Mouse (Mus musculus): ENCODE measurements around the gene AU022252. TPM values are rescaled to one million over a fixed set of nuclear protein-coding genes. Genes with fewer than 3 reads are reported as not detected.
"Not testable (repeated sequence)": the region's sequence is repeated elsewhere in the genome, so short reads cannot be mapped to it uniquely, and the experiment has no call there.

The AU022252 gene
- total RNA-seq (2021): 10 to 100 TPM; 27.8 to 29.7 TPM
- long read RNA-seq, experiment 1, full-length matches to known transcripts: 4 of 7 reads
- long read RNA-seq, experiment 1, partial matches to known transcripts: 0 of 7 reads
- long read RNA-seq, experiment 1, other reads (novel, unspliced or antisense): 3 of 7 reads
- long read RNA-seq, experiment 2, full-length matches to known transcripts: 10 of 15 reads
- long read RNA-seq, experiment 2, partial matches to known transcripts: 0 of 15 reads
- long read RNA-seq, experiment 2, other reads (novel, unspliced or antisense): 5 of 15 reads

DNA sequence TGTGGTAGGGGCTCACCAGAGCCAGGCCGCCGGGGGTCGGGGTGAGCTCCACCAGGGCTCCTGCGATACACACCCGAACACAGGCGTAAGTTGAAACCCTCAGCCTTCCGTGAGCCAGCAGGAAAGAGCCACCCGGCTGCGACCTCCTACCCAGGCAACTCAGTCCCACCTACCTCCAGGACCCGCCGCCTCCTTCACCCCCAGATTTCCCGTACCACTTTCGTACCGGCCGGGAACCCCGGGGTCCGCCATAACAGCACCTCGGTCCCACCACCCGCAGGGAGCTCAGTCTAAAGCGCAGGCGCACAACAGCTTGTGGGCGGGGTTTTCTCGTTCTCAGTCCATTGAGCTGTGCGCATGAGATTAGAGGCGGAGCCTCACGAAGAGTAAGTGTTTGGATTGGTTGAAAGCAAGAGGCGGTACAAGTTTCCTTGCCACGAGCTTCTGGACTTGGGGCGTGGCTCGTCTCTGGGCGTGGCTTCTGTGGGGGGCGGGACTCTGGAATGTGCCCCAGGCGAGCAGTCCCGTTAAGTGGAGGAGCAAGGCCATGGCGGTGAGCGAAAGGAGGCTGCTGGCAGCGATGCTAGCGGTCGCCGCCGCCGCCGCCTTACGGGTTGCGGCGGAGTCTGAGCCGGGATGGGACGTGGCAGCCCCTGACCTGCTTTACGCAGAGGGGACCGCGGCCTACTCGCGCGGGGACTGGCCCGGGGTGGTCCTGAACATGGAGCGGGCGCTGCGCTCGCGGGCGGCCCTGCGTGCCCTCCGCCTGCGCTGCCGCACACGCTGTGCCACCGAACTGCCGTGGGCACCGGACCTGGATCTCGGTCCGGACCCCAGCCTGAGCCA lies at the start of gene AU022252, which contains the start of gene P3h1:
Gene AU022252, minus strand, starts transcription at position 303 of the 846 bp plus-strand sequence.
Gene P3h1, plus strand, starts transcription at position 506 of the 846 bp plus-strand sequence.
- Histone ChIP-seq H3K4me3 (peak within 1 kb of the TSS; percentile 99), H3K27ac (peak within 1 kb of the TSS; percentile 93)
- intact Hi-C loops (cut with DNase I): loop anchor here (5.0 to 10.0 kb wide), 2 partner anchors 305 to 902 kb away; partner anchors contain the start of genes Foxj3 and Frg2f1
- no peak for TF ChIP-seq CTCF (IDR thresholded peaks at IDR 0.05)
- peak; percentile 99 for DNase-seq

DNA sequence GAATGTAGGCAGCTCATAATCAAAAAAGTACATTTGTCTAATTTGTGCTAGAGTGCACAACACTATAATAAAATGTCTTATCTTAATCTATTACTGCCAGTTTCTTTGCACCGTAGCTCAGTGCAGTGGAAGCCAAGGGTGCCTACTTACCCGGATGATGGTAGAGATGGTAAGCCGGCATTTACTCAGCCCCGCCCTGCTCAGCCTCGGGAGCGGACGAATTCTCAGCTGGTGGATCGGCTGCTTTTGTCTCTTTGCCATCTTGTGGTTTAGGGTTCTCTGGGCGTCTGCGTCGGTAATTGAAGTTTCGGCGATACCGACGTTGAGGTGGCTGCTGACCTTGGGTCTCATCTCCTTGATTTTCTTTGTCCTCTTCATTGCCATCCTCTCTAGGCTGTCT lies 46.3 kb upstream of the AU022252 start:
- H3K27ac ChIP-seq; H3K4me3 ChIP-seq; DNase-seq; intact Hi-C loops (cut with DNase I): not testable (repeated sequence)

DNA sequence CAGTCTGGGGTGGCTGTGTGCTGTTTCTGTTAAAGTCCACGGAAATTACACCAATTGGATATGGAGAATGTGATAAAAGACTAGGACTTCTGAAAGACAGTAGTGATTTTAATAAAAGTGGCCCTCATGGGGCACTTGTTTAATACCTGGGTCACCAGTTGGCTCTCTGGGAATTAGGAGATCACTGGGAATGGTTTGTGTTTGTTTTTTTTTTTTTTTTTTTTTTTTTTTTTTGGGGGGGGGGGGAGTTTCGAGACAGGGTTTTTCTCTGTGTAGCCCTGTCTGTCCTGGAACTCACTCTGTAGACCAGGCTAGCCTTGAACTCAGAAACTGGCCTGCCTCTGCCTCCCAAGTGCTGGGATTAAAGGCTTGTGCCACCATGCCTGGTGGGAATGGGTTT lies 43.2 kb upstream of the AU022252 start:
- peak overlapping the region; percentile 87 for H3K27ac ChIP-seq
- TF ChIP-seq CTCF (IDR thresholded peaks at IDR 0.05): no peak
- intact Hi-C loops (cut with DNase I): no loop called here
- H3K4me3 ChIP-seq: peak overlapping the region; percentile 24; the same call in 1 of the 2 replicates
- no peak for DNase-seq

DNA sequence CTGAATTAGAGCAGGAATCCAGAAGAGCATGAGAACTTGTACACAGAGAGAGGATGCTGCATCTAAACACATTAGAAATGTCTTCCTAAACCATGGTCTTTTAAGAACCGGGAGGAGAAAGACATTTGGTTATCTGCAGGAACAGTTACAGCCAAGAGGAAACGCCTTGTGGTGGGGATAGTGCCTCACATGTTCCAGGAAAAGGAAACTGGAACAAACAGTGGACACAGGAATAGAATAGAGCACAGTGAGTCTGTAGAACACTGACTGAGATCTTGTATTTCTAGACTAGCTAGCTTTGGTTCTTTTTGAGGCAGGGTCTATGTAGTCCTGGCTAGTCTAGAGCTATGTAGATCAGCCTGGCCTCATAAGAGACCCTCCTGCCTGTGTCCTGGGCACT lies 42.7 kb upstream of the AU022252 start:
- intact Hi-C loops (cut with DNase I): no loop called here
- H3K4me3 ChIP-seq: peak overlapping the region; percentile 32; the same call in 1 of the 2 replicates
- peak; percentile 8; the same call in 1 of the 2 replicates for TF ChIP-seq CTCF (IDR thresholded peaks at IDR 0.05)
- H3K27ac ChIP-seq: peak overlapping the region; percentile 87
- DNase-seq: no peak

DNA sequence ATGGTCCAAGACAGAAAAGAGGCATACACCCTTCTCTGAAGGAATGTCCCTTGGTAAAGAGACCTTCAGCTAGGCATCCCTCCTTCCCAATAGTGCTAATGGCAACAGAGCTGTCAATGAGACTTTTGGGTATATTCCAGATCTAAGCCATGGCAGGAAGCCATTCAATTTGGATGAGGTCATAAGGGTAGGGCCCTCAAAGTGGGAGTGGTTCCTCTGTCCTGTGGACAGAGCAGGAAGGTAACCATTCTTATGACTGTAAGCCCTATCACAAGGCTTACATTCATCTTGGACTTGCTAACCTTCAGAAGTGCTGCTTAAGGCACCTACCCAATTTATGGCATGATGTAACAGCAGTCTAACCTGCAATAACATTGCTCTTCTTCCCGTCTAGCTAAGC lies 42.1 kb upstream of the AU022252 start:
- intact Hi-C loops (cut with DNase I): no loop called here
- no peak for TF ChIP-seq CTCF (IDR thresholded peaks at IDR 0.05)
- no peak for DNase-seq

DNA sequence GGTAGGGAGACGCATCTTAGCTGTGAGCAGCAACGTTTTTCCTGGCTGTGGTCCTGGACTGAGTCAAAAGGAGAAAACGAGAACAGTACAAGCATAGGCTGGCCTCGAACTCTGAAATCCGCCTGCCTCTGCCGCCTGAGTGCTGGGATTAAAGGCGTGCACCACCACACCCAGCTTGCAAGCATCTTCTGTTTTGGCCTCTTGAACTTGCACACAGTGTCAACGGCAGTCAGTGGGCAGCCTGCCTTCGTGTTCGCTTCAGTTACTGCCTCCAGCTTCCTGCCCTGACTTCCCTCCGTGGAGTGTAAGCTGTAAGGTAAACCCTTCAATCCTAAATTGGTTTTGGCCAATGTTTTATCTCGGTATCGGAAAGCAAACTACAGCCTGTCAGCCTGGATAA lies 34.1 kb upstream of the AU022252 start:
- DNase-seq: no peak
- no peak for TF ChIP-seq CTCF (IDR thresholded peaks at IDR 0.05)
- intact Hi-C loops (cut with DNase I): no loop called here
- H3K27ac ChIP-seq: peak overlapping the region; percentile 31; the same call in 1 of the 2 replicates
- no peak overlapping the region for H3K4me3 ChIP-seq

More for the DNA sequence above, 42.1 kb upstream of the AU022252 start:
- Histone ChIP-seq H3K27ac (peak overlapping the region; percentile 87), H3K4me3 (peak overlapping the region; percentile 32; the same call in 1 of the 2 replicates)

DNA sequence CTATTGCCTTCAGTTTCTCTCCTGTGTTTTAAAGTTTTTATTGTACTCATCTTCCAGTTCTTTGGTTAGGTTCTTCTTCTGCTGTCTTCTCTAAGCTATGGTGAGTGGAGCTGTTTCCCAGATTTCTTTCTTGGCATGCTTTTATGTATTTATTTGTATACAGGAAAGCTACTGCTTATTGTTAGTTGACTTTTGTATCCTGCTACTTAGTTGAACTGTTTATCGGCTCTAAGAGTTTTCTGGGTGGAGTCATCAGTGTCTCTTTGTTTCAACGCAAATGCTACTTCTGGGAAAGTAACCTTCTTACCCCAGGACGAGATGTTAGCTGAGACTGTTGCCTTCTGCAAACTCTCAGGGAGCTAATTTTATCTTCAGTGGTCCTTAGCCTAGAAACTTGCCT lies 30.9 kb upstream of the AU022252 start:
- Histone ChIP-seq H3K27ac (peak overlapping the region; percentile 80), H3K4me3 (no peak overlapping the region)
- TF ChIP-seq CTCF (IDR thresholded peaks at IDR 0.05): no peak
- DNase-seq: no peak
- intact Hi-C loops (cut with DNase I): no loop called here

DNA sequence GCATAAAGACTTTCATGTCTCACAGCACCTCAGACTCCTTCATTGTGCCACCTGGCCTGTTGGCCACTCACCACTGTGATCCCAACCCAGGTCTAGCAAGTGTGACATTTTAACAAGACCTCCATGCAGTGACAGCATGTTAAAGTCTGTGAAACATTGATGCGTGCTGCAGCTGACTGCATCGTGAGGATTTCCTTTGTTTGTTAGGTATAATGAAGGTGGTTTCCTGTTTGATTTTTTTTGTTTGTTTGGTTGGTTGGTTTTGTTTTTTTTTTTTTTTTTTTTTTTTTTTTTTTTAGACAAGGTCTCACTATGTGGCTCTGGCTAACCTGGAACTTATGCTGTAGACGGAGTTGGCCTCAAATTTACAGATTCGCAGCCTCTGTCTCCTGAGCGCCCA lies 30.0 kb upstream of the AU022252 start:
- Histone ChIP-seq H3K27ac (peak overlapping the region; percentile 80), H3K4me3 (no peak overlapping the region)
- TF ChIP-seq CTCF (IDR thresholded peaks at IDR 0.05): no peak
- intact Hi-C loops (cut with DNase I): no loop called here
- DNase-seq: no peak

DNA sequence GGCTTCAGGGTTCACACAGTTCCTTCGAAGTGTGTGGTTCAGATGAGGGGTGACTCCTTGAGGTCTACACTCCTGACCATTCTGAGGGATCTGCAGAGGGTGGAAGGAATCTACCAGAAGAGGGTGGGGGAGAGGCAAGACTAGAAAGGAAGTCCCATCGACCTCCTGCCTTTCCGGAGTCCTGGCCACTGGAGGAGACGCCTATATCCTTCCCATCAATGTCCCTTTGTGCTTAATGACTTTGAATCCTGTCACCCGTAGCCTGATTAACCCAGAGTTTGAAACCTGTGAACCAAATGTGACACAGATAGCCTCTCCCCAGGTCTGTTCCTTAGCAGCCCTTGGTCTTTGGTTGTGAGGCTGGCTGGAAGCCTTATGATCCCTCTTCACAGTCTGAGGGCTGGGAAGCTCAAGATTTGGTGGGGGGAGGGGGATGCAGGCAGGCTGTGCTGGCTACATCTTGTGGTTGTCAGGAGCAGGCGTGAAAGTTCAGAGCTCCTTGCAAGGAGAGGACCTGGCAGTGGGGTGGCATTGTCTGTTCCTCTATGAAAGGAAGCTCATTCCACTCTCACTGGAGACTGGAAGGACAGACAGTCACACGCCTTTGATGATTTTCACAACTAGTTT lies 28.7 kb upstream of the AU022252 start:
- no peak for DNase-seq
- Histone ChIP-seq H3K27ac (peak overlapping the region; percentile 80), H3K4me3 (no peak overlapping the region)
- intact Hi-C loops (cut with DNase I): no loop called here
- TF ChIP-seq CTCF (IDR thresholded peaks at IDR 0.05): no peak

DNA sequence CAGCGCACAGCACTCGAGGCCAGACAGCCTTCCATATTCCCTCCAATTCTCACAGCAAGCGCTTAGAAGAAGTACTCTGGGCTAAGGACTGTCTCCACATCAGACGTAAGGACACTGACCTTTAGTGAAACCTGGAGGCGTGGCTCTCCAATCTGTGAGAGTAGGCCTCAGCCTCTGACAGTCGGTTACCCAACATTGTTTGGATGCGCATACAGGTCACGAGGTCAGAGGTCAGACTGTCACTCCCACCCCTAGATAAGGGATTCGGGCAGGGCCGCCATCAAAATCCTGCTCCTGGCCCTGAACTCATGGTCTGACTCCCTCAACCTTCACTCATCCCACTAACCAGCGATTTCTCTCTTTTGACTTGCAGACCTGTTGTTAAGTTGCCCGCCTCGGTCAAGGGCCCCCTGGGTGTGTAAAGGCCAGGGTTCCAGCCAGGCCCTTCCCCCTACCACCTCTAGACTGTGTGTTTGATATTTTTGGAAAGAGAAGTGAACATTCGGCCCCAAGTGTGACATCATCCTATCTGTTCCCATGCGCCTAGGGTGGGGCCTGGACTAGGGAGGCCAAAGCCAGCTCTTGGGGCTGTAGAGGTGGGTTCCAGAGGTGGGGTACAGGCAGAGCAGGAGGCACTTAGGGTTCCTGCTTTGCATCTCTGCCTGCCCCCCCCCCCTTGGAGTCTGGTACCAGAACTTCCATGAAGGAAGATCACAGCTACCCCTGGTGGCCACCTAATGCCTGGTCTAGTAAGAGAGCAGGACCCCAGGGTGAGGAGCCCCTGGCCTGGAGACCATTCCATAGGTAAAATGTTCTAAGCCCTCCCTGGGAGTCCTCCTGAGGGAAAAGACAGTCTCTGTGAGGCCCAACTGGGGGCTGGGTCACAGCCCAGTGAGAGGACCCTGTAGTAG lies 27.1 kb upstream of the AU022252 start:
- Histone ChIP-seq H3K27ac (peak overlapping the region; percentile 73), H3K4me3 (no peak overlapping the region)
- DNase-seq: no peak
- no peak for TF ChIP-seq CTCF (IDR thresholded peaks at IDR 0.05)
- intact Hi-C loops (cut with DNase I): no loop called here

DNA sequence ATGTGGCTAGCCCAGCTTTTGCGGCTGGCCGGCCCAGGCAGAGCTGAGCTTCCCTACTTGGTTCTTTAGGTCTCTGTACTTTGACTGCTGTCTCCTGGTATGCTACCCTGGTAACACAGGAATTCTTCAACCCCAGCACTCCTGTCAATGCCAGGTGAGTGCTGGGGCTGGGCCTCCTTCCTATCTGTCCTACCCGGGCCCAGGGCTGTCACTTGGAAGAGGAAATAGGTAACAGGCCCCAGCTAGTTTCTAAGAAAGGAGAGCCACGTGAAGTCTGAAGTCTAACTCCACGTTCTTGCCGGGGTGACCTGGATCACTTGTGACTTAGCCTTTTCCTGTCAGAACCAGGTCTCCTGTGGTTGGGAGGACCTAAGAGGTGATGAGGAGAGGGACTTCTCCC lies 24.6 kb upstream of the AU022252 start:
- intact Hi-C loops (cut with DNase I): no loop called here
- DNase-seq: no peak
- H3K27ac ChIP-seq: no peak overlapping the region
- no peak for TF ChIP-seq CTCF (IDR thresholded peaks at IDR 0.05)
- H3K4me3 ChIP-seq: peak overlapping the region; percentile 2; the same call in 1 of the 2 replicates

DNA sequence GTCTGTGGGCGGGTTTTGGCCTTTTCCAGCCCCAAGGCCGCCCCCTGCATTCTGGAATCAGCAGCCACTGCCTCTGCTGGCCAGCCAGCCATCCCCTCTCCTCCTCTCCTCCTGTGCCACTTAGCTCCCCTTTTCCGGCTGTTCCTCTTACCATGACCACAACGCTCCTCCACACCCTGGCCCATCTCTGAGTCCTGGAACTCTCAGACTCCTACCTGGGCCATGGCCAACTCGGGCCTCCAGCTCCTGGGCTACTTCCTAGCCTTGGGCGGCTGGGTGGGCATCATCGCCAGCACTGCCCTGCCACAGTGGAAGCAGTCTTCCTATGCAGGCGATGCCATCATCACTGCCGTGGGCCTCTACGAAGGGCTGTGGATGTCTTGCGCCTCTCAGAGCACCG lies 22.8 kb upstream of the AU022252 start, which contains the start of gene Cldn19:
Gene Cldn19, plus strand, starts transcription at position 64 of the 400 bp plus-strand sequence.
- intact Hi-C loops (cut with DNase I): no loop called here
- Histone ChIP-seq H3K27ac (peak within 1 kb of the TSS; percentile 24), H3K4me3 (peak within 1 kb of the TSS; percentile 32)
- no peak for DNase-seq
- TF ChIP-seq CTCF (IDR thresholded peaks at IDR 0.05): no peak
